Mouse (Mus musculus): ENCODE data around the gene Gatad2a.
"Not testable (repeated sequence)": the region's sequence is repeated elsewhere in the genome, so short reads cannot be mapped to it uniquely, and the experiment has no call there.

GRCm38 (mm10) chr8:70010796-70011195 lies 14.6 kb upstream of the Gatad2a start:
- not testable (repeated sequence) for TF ChIP-seq POLR2A (IDR thresholded peaks at IDR 0.05; ENCODE audit: extremely low read depth, insufficient read depth, low read length); CTCF (IDR thresholded peaks at IDR 0.05; ENCODE audit: low read depth, low read length)
